Mouse (Mus musculus) limb, embryonic 15.5 days (tissue): ENCODE data around the gene Ppp1r36. TPM values are rescaled to one million over a fixed set of nuclear protein-coding genes. Genes with fewer than 3 reads are reported as not detected.

Source experiments
- ATAC-seq: fragments of 200-750 bp; cut with Nextera tagmentation; 2 replicates; pipeline ENCODE4 v1.8.0; 2017; ENCODE audit warnings: low read depth, moderate TSS enrichment; ENCODE audit not compliant: insufficient number of reproducible peaks, low FRiP score, low TSS enrichment
- H3K27ac ChIP-seq: fragments of 300-500 bp; sonication (generic); 2 replicates; pipeline ENCODE4 v1.5.1; 2015; ENCODE audit warnings: moderate library complexity, mild to moderate bottlenecking, inconsistent platforms
- H3K27me3 ChIP-seq: fragments of 300-500 bp; sonication (generic); 2 replicates; pipeline ENCODE4 v1.6.1; 2015; ENCODE audit warnings: inconsistent platforms
- H3K36me3 ChIP-seq: fragments of 300-500 bp; sonication (generic); 2 replicates; pipeline ENCODE4 v1.6.1; 2015; ENCODE audit warnings: inconsistent platforms
- H3K4me1 ChIP-seq: fragments of 300-500 bp; sonication (generic); 2 replicates; pipeline ENCODE4 v1.6.1; 2015; ENCODE audit warnings: inconsistent platforms
- H3K4me2 ChIP-seq: fragments of 300-500 bp; sonication (generic); 2 replicates; pipeline ENCODE4 v1.6.1; 2015; ENCODE audit warnings: mild to moderate bottlenecking, inconsistent platforms
- H3K4me3 ChIP-seq: fragments of 300-500 bp; sonication (generic); 2 replicates; pipeline ENCODE4 v1.5.1; 2015; ENCODE audit warnings: mild to moderate bottlenecking, inconsistent platforms
- H3K9ac ChIP-seq: fragments of 300-500 bp; sonication (generic); 2 replicates; pipeline ENCODE4 v1.6.1; 2015; ENCODE audit warnings: inconsistent platforms
- H3K9me3 ChIP-seq: fragments of 300-500 bp; sonication (generic); 2 replicates; pipeline ENCODE4 v1.6.1; 2016; ENCODE audit warnings: inconsistent platforms
- WGBS: fragments of 180-500 bp; shearing (Covaris S2); methylation state at CpG from one replicate; pipeline ENCODE4 v1.1.7; 2015; 5-methylcytosine and 5-hydroxymethylcytosine counted together
- polyA plus RNA-seq: library from polyadenylated mRNA; unstranded; fragments of >200 nt; fragmentation: Nextera tagmentation; extraction: Ambion mirVana; gene quantifications from 2 replicates; pipeline ENCODE4 v1.2.1, GENCODE M21; 2015

Gene Ppp1r36
- polyA plus RNA-seq, 1 experiment from 2014 or later: 4.0 TPM

DNA sequence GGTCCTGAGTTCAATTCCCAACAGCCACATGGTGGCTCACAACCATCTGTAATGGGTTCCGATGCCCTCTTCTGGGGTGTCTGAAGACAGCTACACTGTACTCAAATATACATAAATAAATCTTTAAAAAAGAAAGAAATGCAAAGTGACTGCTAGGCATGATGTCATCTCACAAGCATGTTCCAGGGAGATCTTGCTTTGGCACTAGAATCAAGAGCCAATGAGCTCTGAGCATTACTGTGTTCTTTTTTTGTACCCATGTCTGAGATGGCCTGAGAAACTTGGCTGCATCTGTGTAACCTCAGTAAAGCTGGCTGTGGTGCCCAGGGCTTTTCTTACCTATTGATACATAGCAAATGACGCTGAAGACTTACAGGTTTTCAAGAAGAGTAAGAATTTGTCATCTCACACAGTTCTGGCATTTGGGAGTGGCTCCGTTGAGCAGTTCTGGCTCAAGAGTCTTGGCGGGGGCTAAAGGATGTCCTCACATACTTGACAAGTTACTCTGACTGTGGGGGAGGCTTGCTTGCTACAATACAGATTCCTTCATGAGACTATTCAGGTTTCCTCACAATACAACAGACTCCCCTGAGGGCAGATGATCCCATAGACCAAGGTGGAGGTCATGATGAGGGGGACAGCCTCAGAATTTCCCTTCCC lies 62.6 kb downstream of the Ppp1r36 start:
- H3K4me1 ChIP-seq: peaks cover 27% of the 10 kb centered on the region
- no peak overlapping the region for H3K4me3 ChIP-seq
- H3K27me3 ChIP-seq: no peaks in the 10 kb centered on the region
- H3K27ac ChIP-seq: no peak overlapping the region; the same call in 1 of the 2 replicates
- H3K9me3 ChIP-seq: no peaks in the 10 kb centered on the region
- 77% methylated on average over 4 of the region's 4 CpGs for WGBS
- H3K36me3 ChIP-seq: no peaks in the 10 kb centered on the region
- no peak overlapping the region for H3K4me2 ChIP-seq
- no peak for ATAC-seq
- no peak overlapping the region for H3K9ac ChIP-seq

DNA sequence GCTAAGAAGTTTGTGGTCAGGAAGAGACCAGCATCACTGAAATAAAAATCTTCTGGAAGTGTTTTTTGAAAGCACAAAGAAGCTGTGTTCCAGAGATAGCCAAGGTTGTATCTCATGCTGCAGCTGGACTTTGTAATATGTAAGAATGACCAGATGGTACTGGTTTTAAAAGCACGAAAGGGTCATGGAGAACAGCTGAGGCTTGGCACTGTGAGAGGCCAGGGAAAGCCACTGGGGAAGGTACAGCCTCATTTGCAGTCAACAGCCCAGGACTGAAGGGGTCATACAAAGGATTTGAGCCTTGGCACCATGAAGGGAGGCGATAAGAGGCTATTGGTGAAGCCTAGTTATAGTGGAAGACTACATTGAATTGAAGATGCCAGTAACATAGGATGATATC lies 65.1 kb downstream of the Ppp1r36 start:
- H3K9me3 ChIP-seq: no peaks in the 10 kb centered on the region
- ATAC-seq: no peak
- no peak overlapping the region for H3K4me2 ChIP-seq
- H3K4me3 ChIP-seq: no peak overlapping the region
- WGBS: 91% methylated on average over 2 of the region's 2 CpGs
- no peaks in the 10 kb centered on the region for H3K36me3 ChIP-seq
- H3K27ac ChIP-seq: no peak overlapping the region
- H3K9ac ChIP-seq: no peak overlapping the region
- peaks cover 26% of the 10 kb centered on the region for H3K4me1 ChIP-seq
- H3K27me3 ChIP-seq: no peaks in the 10 kb centered on the region

DNA sequence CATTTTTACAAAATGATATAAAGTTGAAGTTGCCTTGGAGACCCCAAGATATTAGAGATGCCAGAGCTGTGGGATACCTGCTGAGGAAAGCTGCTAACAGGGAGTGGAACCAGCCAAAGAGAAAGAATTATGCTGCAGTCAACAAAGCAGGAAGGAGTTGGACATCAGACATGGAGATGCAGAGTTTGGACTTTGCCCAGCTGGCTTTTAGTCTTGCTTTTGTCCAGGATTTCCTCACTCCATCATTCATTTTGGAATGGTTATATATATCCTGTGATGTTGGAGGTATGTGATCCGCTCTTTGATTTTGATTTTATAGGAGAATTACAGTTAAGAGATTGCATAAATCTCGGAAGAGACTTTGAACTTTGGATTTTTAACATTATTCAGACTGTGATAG lies 65.6 kb downstream of the Ppp1r36 start:
- no peak for ATAC-seq
- Histone ChIP-seq H3K9ac (no peak overlapping the region), H3K9me3 (no peaks in the 10 kb centered on the region), H3K27me3 (no peaks in the 10 kb centered on the region), H3K4me3 (no peak overlapping the region), H3K36me3 (no peaks in the 10 kb centered on the region), H3K4me2 (no peak overlapping the region), H3K27ac (no peak overlapping the region), H3K4me1 (peaks cover 25% of the 10 kb centered on the region)
- WGBS: 77% methylated on average over 2 of the region's 2 CpGs

- Histone ChIP-seq H3K27ac (no peak overlapping the region), H3K9me3 (no peaks in the 10 kb centered on the region), H3K9ac (no peak overlapping the region), H3K27me3 (no peaks in the 10 kb centered on the region), H3K4me3 (no peak overlapping the region), H3K4me2 (no peak overlapping the region), H3K4me1 (peaks cover 11% of the 10 kb centered on the region), H3K36me3 (no peaks in the 10 kb centered on the region)
- no peak for ATAC-seq
- 35% methylated on average over 4 of the region's 4 CpGs for WGBS
Measured at GRCm38 (mm10) chr12:76484881-76485280, 67.5 kb downstream of the Ppp1r36 start.

DNA sequence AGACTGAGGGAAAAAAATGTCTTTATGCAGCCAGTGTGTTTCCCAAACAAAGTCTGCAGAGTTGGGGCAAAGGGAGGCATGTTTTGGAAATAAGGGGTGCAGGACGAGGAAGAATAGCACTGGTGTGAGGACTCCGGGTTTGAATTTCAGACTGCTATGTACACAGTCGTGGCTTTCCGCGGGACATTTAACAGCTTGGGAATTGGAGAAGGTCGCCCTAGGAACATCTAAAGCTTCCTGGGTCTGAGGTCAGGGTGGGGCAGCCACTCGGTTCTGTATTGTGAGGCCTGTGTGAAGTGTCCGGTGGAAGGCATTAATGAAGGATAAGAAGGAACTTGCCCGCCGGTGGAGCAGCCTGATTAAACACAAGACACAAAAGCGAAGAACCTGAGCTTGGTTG lies 68.0 kb downstream of the Ppp1r36 start:
- WGBS: 46% methylated on average over 11 of the region's 11 CpGs
- no peaks in the 10 kb centered on the region for H3K36me3 ChIP-seq
- H3K4me2 ChIP-seq: no peak overlapping the region
- H3K4me3 ChIP-seq: no peak overlapping the region
- H3K27ac ChIP-seq: no peak overlapping the region
- no peak for ATAC-seq
- no peaks in the 10 kb centered on the region for H3K9me3 ChIP-seq
- H3K27me3 ChIP-seq: no peaks in the 10 kb centered on the region
- H3K4me1 ChIP-seq: peaks cover 6% of the 10 kb centered on the region
- no peak overlapping the region for H3K9ac ChIP-seq

DNA sequence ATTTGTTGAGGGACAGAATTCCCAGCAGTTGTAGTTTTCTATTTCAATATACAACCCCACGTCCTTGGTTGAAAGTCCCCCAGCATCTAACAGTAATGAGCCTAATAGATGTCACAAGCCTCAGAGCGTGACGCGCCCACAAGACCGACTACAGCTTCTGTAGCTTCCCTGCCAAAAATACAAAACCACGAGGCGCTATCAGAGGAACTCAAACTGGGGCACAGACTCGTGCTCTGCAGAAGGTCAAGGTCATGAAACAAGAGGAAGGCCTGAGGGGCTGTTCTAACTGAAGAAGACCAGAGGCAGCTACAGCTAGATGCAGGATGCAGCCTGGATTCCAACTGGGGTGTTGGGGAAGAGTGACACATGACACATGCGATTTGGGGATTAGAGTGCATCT lies 69.6 kb downstream of the Ppp1r36 start:
- no peak overlapping the region for H3K9ac ChIP-seq

More for the DNA sequence above, 69.6 kb downstream of the Ppp1r36 start:
- H3K4me2 ChIP-seq: no peak overlapping the region
- no peaks in the 10 kb centered on the region for H3K9me3 ChIP-seq
- no peaks in the 10 kb centered on the region for H3K36me3 ChIP-seq
- 71% methylated on average over 9 of the region's 9 CpGs for WGBS
- no peaks in the 10 kb centered on the region for H3K27me3 ChIP-seq
- ATAC-seq: no peak
- no peak overlapping the region for H3K27ac ChIP-seq
- no peak overlapping the region for H3K4me3 ChIP-seq
- peaks cover 5% of the 10 kb centered on the region; the same call in 1 of the 2 replicates for H3K4me1 ChIP-seq

Other genes with a start within 250 kb of the Ppp1r36 start
- 0.09 and 0.14 TPM in 2 replicates for gene Esr2, start 240.3 kb upstream of the Ppp1r36 start, polyA plus RNA-seq
- gene Tex21, start 170.8 kb upstream of the Ppp1r36 start, polyA plus RNA-seq: 0.17 TPM in 1 of 2 replicates, not detected in the other
- gene Mthfd1, start 162.2 kb upstream of the Ppp1r36 start, polyA plus RNA-seq: 55.6 and 57.8 TPM in 2 replicates
- 1.0 and 1.2 TPM in 2 replicates for gene Akap5, start 92.6 kb upstream of the Ppp1r36 start, polyA plus RNA-seq
- gene Zbtb25, start 47.9 kb upstream of the Ppp1r36 start, polyA plus RNA-seq: 16.9 and 18.1 TPM in 2 replicates
- gene Zbtb1, start 47.3 kb upstream of the Ppp1r36 start, polyA plus RNA-seq: 9.6 and 10.0 TPM in 2 replicates
- gene Hspa2, start 13.4 kb upstream of the Ppp1r36 start, polyA plus RNA-seq: 11.8 and 13.0 TPM in 2 replicates
- gene Plekhg3, start 113.4 kb downstream of the Ppp1r36 start, polyA plus RNA-seq: 6.0 and 8.0 TPM in 2 replicates